Mouse (Mus musculus): ENCODE results near the gene Chrne.
A peak's percentile ranks its signal among the peaks of the same experiment; 100 is the strongest.

Gene Chrne

DNA sequence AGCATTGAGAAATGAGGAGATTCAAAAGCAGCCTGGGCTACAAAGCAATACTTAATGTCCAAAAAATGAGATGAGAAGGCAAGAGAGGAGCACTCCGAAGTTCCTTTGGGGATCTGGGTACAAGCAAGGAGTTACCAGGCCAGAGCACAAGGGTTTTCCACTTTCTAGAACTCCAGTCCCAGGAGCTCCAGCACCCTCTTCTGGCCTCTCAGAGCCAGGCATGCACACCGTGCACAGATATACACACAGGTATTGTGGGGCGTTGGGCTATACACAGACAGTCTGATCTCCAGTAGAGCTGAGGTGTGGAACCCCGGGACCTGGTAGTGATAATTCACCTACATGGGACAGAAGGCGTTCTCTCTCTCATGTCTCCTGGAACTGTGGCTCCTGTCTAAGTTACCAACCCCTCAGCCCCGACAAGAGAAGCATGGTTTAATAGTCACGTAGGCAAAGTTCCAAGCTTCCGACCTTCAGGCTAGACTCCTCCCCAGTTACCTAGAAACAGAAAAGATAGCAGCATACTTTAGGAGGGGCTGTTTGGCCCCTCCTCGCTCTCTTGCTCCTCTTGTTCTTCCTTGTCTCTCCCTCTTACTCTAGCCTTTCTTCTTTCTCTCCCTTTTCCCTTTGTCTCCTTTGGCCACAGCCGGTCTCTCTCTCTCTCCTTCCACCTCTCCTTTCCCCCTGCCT lies 4.2 kb upstream of the Chrne start:
- DNase-seq = no peak

GRCm38 (mm10) chr11:70621972-70622814 lies 3.2 kb upstream of the Chrne start:
- DNase-seq = no peak

- no peak for DNase-seq
Measured at GRCm38 (mm10) chr11:70615516-70616093, 3.4 kb downstream of the Chrne start, which contains the start of gene 4930544D05Rik. TSS of gene 4930544D05Rik (plus strand) at chr11:70615848.

GRCm38 (mm10) chr11:70615074-70615473 lies 3.9 kb downstream of the Chrne start:
- no peak for DNase-seq

DNA sequence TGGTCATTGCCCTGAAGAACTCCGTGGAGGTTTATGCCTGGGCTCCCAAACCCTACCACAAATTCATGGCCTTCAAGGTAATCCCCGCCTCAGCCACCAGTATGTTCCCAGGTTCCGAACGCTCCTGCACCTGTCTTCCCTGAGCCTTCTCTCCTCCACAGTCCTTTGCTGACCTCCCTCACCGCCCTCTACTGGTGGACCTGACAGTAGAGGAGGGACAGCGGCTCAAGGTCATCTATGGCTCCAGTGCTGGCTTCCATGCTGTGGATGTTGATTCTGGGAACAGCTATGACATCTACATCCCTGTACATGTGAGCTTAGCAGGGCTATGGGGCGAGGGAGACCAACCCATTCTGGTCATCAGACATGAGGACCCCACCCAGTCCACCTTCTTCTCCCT lies 6.5 kb downstream of the Chrne start:
- DNase-seq = no peak

- no peak for DNase-seq
Measured at GRCm38 (mm10) chr11:70610752-70611151, 8.3 kb downstream of the Chrne start.

DNA sequence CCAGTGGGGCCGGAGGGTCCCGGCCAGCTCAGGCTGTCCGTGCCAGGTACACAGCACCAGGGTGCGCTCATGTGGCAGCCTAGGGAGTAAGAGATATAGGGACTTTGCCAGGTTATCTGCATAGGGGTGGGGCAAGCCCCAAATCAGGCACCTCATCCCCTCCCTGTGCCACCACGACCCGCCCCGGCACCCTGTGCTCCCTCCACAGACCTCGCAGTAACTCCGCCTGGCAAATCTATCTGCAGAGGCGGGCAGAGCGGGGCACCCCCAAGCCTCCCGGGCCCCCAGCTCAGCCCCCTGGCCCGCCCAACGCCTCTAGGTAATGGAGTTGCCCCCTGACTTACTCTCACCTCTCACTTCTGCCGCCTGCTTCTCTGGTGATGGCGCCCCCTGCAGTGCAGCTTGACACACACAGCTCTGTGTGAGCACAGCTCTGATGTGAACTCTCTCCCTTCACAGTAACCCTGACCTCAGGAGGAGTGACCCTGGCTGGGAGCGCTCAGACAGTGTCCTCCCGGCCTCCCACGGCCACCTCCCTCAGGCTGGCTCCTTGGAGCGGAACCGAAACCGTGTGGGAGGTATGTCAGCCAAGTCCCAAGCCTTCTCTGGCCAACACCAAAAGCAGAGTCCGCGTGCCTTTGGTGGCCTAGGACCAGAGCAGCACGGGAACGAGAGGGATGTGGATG lies 10.5 kb downstream of the Chrne start:
- no peak for DNase-seq

GRCm38 (mm10) chr11:70607611-70608010 lies 11.4 kb downstream of the Chrne start:
- no peak for DNase-seq

DNA sequence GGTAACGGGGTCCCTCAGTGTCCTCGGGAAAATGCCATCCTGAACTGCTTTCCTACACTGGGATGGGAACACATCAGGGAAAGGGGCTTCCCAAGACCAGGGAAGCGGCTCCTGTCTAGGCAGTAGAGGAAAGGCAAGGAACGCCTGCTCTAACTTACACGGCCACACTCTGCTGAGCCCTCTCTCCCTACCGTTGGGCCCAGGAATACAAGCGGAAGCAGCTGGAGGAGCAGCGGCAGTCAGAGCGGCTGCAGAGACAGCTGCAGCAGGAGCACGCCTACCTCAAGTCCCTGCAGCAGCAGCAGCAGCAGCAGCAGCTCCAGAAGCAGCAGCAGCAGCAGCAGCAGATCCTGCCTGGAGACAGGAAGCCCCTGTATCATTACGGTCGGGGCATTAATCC lies 12.3 kb downstream of the Chrne start:
- DNase-seq = no peak

DNA sequence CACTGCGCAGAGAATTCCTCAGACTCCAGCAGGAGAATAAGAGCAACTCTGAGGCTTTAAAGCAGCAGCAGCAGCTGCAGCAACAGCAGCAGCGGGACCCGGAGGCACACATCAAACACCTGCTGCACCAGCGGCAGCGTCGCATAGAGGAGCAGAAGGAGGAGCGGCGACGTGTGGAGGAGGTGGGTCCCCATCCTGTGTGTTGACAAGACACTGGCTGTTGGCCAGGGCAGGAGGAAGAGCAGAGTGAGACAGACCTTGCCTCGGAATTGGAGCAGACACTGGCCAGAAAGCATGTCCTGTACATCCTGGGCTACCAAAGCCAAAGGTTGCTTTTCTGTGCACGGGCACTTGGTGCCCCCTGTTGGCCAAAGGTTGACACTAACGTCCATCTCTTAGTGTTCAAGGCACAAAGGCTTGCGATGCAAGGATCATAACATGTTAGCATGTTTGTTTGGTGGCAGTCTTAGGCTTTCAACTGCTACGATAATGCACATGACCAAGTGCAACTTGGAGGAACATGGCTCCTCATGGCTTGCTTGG lies 13.9 kb downstream of the Chrne start:
- DNase-seq = peak; percentile 67

GRCm38 (mm10) chr11:70598451-70598953 lies 20.5 kb downstream of the Chrne start:
- no peak for DNase-seq

DNA sequence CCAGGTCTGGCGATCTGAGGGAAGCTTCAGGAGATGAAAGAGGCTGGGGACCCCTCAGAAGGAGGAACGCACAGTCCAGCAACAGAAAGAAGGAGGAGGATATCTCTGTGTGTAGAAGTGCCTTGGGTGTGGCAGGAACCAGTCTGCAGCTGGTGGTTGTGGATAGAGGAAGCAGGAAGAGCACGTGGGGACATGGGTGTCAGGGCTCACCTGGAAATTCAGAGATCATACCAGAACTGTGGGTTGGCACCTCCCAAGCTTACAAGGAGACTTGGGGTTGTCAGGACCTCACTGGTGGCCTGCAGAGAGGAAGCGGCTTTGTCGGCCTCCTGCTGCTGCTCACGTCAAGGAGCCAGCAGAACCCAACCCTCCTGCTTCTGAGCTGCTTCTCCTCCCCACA lies 21.7 kb downstream of the Chrne start:
- DNase-seq = no peak

GRCm38 (mm10) chr11:70596094-70596493 lies 22.9 kb downstream of the Chrne start:
- no peak for DNase-seq

- DNase-seq = no peak
Measured at GRCm38 (mm10) chr11:70595638-70596037, 23.4 kb downstream of the Chrne start.

DNA sequence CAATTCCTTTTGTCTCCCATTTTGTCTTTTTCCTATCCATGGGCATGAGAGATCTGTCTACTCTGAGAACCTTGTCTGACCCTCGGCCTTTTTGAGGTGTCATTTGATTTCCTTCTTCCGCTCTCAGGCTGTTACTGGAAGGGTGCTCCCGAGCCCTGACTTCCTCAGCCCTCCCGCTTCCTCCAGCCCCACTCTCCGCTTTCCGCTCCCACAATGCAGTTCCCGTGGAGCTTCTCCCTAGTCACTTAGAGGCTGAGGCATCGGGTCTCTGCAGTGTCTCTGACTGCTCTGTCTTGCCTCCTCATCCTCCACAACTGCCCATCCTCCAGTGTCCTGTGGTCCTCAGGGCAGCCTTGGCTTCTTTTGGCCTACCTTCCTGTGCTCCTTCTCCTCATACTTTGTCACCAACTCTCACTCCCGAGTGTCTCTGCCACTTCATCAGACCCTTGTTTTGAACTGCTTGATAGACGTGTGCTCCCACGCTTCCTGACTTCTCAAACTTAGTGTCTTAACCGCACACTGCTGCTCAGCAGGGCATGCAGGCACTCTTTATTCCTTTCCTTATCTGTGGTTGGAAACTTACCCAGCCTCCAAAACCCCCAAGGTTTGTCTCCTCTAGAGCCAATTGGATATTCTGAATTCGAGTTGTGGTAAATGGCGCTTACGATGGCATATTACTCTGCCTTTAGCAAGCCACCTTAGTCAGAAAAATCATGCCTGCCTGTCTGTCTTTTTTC lies 24.6 kb downstream of the Chrne start:
- no peak for DNase-seq

GRCm38 (mm10) chr11:70591733-70592132 lies 27.3 kb downstream of the Chrne start:
- DNase-seq = no peak

GRCm38 (mm10) chr11:70586954-70587353 lies 32.1 kb downstream of the Chrne start:
- DNase-seq = no peak

GRCm38 (mm10) chr11:70586261-70586660 lies 32.8 kb downstream of the Chrne start:
- no peak for DNase-seq

DNA sequence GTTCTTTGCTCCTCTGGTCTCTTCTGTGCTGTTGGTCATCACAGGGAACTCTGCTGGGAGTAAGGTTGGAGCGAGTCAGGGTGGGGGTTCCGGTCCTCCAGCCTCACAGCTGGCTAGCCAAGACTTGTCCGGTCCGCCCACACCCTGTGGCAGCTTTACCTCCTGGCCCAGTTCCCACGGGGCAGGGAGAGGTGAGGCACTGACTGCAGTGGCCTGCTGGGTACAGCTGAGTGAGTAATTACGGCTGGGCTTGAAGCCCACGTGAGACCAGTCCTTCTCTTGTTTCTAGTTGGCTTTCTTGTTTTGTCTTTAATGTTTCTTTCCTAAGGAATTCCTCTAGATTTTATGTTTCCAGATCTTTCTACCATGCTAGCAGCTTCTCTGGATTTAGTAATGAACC lies 33.6 kb downstream of the Chrne start:
- DNase-seq = peak; percentile 35

- DNase-seq = no peak
Measured at GRCm38 (mm10) chr11:70583775-70584174, 35.2 kb downstream of the Chrne start.

GRCm38 (mm10) chr11:70583022-70583714 lies 35.8 kb downstream of the Chrne start:
- DNase-seq = no peak
